Mouse (Mus musculus): Measurements from ENCODE around the gene Prdm11. TPM values are rescaled to one million over a fixed set of nuclear protein-coding genes. Genes with fewer than 3 reads are reported as not detected.
A peak's percentile ranks its signal among the peaks of the same experiment; 100 is the strongest.

Gene Prdm11
- polyA plus RNA-seq, 1 experiment from 2014 or later = 7.8 TPM

GRCm38 (mm10) chr2:93076578-93076955 lies 30.6 kb upstream of the Prdm11 start:
- Histone ChIP-seq H3K9ac (no peak overlapping the region), H3K36me3 (no peaks in the 10 kb centered on the region), H3K27me3 (peaks cover 4% of the 10 kb centered on the region; the same call in 1 of the 2 replicates), H3K4me1 (peaks cover 10% of the 10 kb centered on the region), H3K9me3 (no peaks in the 10 kb centered on the region), H3K27ac (no peak overlapping the region), H3K4me2 (no peak overlapping the region), H3K4me3 (no peak overlapping the region)
- ATAC-seq (ENCODE audit: insufficient number of reproducible peaks, insufficient read depth, low FRiP score, low TSS enrichment, low read depth) = no peak
- WGBS = 69% methylated on average over 6 of the region's 6 CpGs

GRCm38 (mm10) chr2:93075738-93076577 lies 30.0 kb upstream of the Prdm11 start:
- H3K4me3 ChIP-seq = no peak overlapping the region
- no peak overlapping the region for H3K9ac ChIP-seq
- peaks cover 4% of the 10 kb centered on the region for H3K4me1 ChIP-seq
- WGBS = 42% methylated on average over 15 of the region's 15 CpGs
- H3K27ac ChIP-seq = no peak overlapping the region
- no peak overlapping the region for H3K4me2 ChIP-seq
- peak; percentile 49; the same call in 1 of the 2 replicates for ATAC-seq (ENCODE audit: insufficient number of reproducible peaks, insufficient read depth, low FRiP score, low TSS enrichment, low read depth)
- H3K27me3 ChIP-seq = peaks cover 4% of the 10 kb centered on the region; the same call in 1 of the 2 replicates
- no peaks in the 10 kb centered on the region for H3K9me3 ChIP-seq
- no peaks in the 10 kb centered on the region for H3K36me3 ChIP-seq

GRCm38 (mm10) chr2:93071656-93072055 lies 25.7 kb upstream of the Prdm11 start:
- Histone ChIP-seq H3K27ac (no peak overlapping the region), H3K4me1 (no peaks in the 10 kb centered on the region), H3K9me3 (no peaks in the 10 kb centered on the region), H3K9ac (no peak overlapping the region), H3K4me2 (no peak overlapping the region), H3K36me3 (no peaks in the 10 kb centered on the region), H3K27me3 (peaks cover 11% of the 10 kb centered on the region), H3K4me3 (no peak overlapping the region)
- 5% methylated on average over 12 of the region's 12 CpGs for WGBS
- ATAC-seq (ENCODE audit: insufficient number of reproducible peaks, insufficient read depth, low FRiP score, low TSS enrichment, low read depth) = no peak

GRCm38 (mm10) chr2:93068942-93069341 lies 23.0 kb upstream of the Prdm11 start:
- H3K27ac ChIP-seq = no peak overlapping the region
- H3K27me3 ChIP-seq = peaks cover 11% of the 10 kb centered on the region
- 33% methylated on average over 2 of the region's 2 CpGs for WGBS
- ATAC-seq (ENCODE audit: insufficient number of reproducible peaks, insufficient read depth, low FRiP score, low TSS enrichment, low read depth) = no peak
- H3K4me1 ChIP-seq = no peaks in the 10 kb centered on the region
- H3K36me3 ChIP-seq = no peaks in the 10 kb centered on the region
- no peak overlapping the region for H3K4me3 ChIP-seq
- H3K9me3 ChIP-seq = no peaks in the 10 kb centered on the region
- H3K4me2 ChIP-seq = no peak overlapping the region
- no peak overlapping the region for H3K9ac ChIP-seq

GRCm38 (mm10) chr2:93063347-93063746 lies 17.4 kb upstream of the Prdm11 start:
- no peaks in the 10 kb centered on the region for H3K9me3 ChIP-seq
- no peaks in the 10 kb centered on the region for H3K4me1 ChIP-seq
- 6% methylated on average over 2 of the region's 2 CpGs for WGBS
- no peaks in the 10 kb centered on the region for H3K36me3 ChIP-seq
- no peak; the same call in 1 of the 2 replicates for ATAC-seq (ENCODE audit: insufficient number of reproducible peaks, insufficient read depth, low FRiP score, low TSS enrichment, low read depth)
- H3K4me2 ChIP-seq = no peak overlapping the region
- no peak overlapping the region for H3K9ac ChIP-seq
- no peak overlapping the region for H3K4me3 ChIP-seq
- peaks cover 5% of the 10 kb centered on the region for H3K27me3 ChIP-seq
- H3K27ac ChIP-seq = no peak overlapping the region

- WGBS = 23% methylated on average over 1 of the region's 1 CpGs
- H3K4me2 ChIP-seq = no peak overlapping the region
- 0 out of 2 replicates have a peak, but pooled peaks cover 3% of the 10 kb centered on the region for H3K27me3 ChIP-seq
- H3K27ac ChIP-seq = no peak overlapping the region
- no peaks in the 10 kb centered on the region for H3K36me3 ChIP-seq
- H3K9me3 ChIP-seq = no peaks in the 10 kb centered on the region
- peaks cover 7% of the 10 kb centered on the region for H3K4me1 ChIP-seq
- H3K4me3 ChIP-seq = no peak overlapping the region
- ATAC-seq (ENCODE audit: insufficient number of reproducible peaks, insufficient read depth, low FRiP score, low TSS enrichment, low read depth) = no peak
- H3K9ac ChIP-seq = no peak overlapping the region
Measured at GRCm38 (mm10) chr2:93051873-93052272, 5.9 kb upstream of the Prdm11 start.

GRCm38 (mm10) chr2:93048601-93049323 lies 2.8 kb upstream of the Prdm11 start:
- no peak overlapping the region for H3K4me2 ChIP-seq
- peaks cover 27% of the 10 kb centered on the region for H3K4me1 ChIP-seq
- ATAC-seq (ENCODE audit: insufficient number of reproducible peaks, insufficient read depth, low FRiP score, low TSS enrichment, low read depth) = no peak
- no peak overlapping the region for H3K27ac ChIP-seq
- no peaks in the 10 kb centered on the region for H3K36me3 ChIP-seq
- H3K9ac ChIP-seq = no peak overlapping the region
- 0 out of 2 replicates have a peak, but pooled peaks cover 3% of the 10 kb centered on the region for H3K27me3 ChIP-seq
- H3K4me3 ChIP-seq = no peak overlapping the region
- no peaks in the 10 kb centered on the region for H3K9me3 ChIP-seq
- WGBS = 34% methylated on average over 6 of the region's 6 CpGs

- H3K4me2 ChIP-seq = no peak overlapping the region
- no peak overlapping the region for H3K4me3 ChIP-seq
- no peak overlapping the region for H3K27ac ChIP-seq
- 89% methylated on average over 7 of the region's 7 CpGs for WGBS
- H3K27me3 ChIP-seq = 0 out of 2 replicates have a peak, but pooled peaks cover 3% of the 10 kb centered on the region
- peaks cover 10% of the 10 kb centered on the region; the same call in 1 of the 2 replicates for H3K36me3 ChIP-seq
- peaks cover 32% of the 10 kb centered on the region for H3K4me1 ChIP-seq
- ATAC-seq (ENCODE audit: insufficient number of reproducible peaks, insufficient read depth, low FRiP score, low TSS enrichment, low read depth) = no peak
- no peak overlapping the region for H3K9ac ChIP-seq
- no peaks in the 10 kb centered on the region for H3K9me3 ChIP-seq
Measured at GRCm38 (mm10) chr2:93047491-93048050, 1.6 kb upstream of the Prdm11 start.

- peak overlapping the region; percentile 88 for H3K4me2 ChIP-seq
- H3K4me3 ChIP-seq = 0 out of 2 replicates have a peak overlapping the region, but pooled peaks have one; percentile 81
- WGBS = 74% methylated on average over 6 of the region's 6 CpGs
Measured at GRCm38 (mm10) chr2:93047036-93047435, 1.1 kb upstream of the Prdm11 start.

GRCm38 (mm10) chr2:93046509-93046835 lies 505 bp upstream of the Prdm11 start:
- H3K27me3 ChIP-seq = 0 out of 2 replicates have a peak, but pooled peaks cover 3% of the 10 kb centered on the region
- H3K36me3 ChIP-seq = peaks cover 11% of the 10 kb centered on the region; the same call in 1 of the 2 replicates
- peaks cover 43% of the 10 kb centered on the region for H3K4me1 ChIP-seq
- WGBS = 15% methylated on average over 5 of the region's 5 CpGs
- peak overlapping the region; percentile 88 for H3K4me2 ChIP-seq
- ATAC-seq (ENCODE audit: insufficient number of reproducible peaks, insufficient read depth, low FRiP score, low TSS enrichment, low read depth) = no peak
- peak overlapping the region; percentile 98 for H3K27ac ChIP-seq
- peak overlapping the region; percentile 99 for H3K9ac ChIP-seq
- peak overlapping the region; percentile 81 for H3K4me3 ChIP-seq
- H3K9me3 ChIP-seq = no peaks in the 10 kb centered on the region

More at GRCm38 (mm10) chr2:93047036-93047435, 1.1 kb upstream of the Prdm11 start:
- no peak overlapping the region for H3K27ac ChIP-seq
- no peaks in the 10 kb centered on the region for H3K9me3 ChIP-seq
- peaks cover 11% of the 10 kb centered on the region; the same call in 1 of the 2 replicates for H3K36me3 ChIP-seq
- no peak overlapping the region for H3K9ac ChIP-seq
- 0 out of 2 replicates have a peak, but pooled peaks cover 3% of the 10 kb centered on the region for H3K27me3 ChIP-seq
- peaks cover 37% of the 10 kb centered on the region for H3K4me1 ChIP-seq
- ATAC-seq (ENCODE audit: insufficient number of reproducible peaks, insufficient read depth, low FRiP score, low TSS enrichment, low read depth) = no peak

- Histone ChIP-seq H3K9me3 (no peaks in the 10 kb centered on the region), H3K4me1 (peaks cover 54% of the 10 kb centered on the region), H3K4me2 (peak overlapping the region; percentile 88), H3K27ac (peak overlapping the region; percentile 98), H3K27me3 (0 out of 2 replicates have a peak, but pooled peaks cover 3% of the 10 kb centered on the region), H3K4me3 (peak overlapping the region; percentile 81), H3K9ac (peak overlapping the region; percentile 99), H3K36me3 (peaks cover 11% of the 10 kb centered on the region; the same call in 1 of the 2 replicates)
- 0% methylated on average over 52 of the region's 55 CpGs for WGBS
- peak; percentile 89 for ATAC-seq (ENCODE audit: insufficient number of reproducible peaks, insufficient read depth, low FRiP score, low TSS enrichment, low read depth)
Measured at GRCm38 (mm10) chr2:93045129-93045817, 694 bp downstream of the Prdm11 start.

All from embryonic facial prominence, embryonic 13.5 days (tissue).